Mouse (Mus musculus) kidney, adult 2 months (tissue): Measurements from ENCODE around the gene Spcs2.

Source experiments
- CTCF ChIP-seq: fragments of 200-500 bp; conservative IDR thresholded peaks from 2 replicates; pipeline ENCODE4 v1.5.1; 2011; ENCODE audit warnings: low read depth, mild to moderate bottlenecking, control low read depth, low read length, moderate library complexity, mixed read lengths; ENCODE audit not compliant: insufficient read depth, insufficient read length
- POLR2A ChIP-seq: fragments of 200-500 bp; IDR thresholded peaks from one replicate; pipeline ENCODE4 v1.6.1; 2011; ENCODE audit warnings: low read depth, low read length, control low read depth

DNA sequence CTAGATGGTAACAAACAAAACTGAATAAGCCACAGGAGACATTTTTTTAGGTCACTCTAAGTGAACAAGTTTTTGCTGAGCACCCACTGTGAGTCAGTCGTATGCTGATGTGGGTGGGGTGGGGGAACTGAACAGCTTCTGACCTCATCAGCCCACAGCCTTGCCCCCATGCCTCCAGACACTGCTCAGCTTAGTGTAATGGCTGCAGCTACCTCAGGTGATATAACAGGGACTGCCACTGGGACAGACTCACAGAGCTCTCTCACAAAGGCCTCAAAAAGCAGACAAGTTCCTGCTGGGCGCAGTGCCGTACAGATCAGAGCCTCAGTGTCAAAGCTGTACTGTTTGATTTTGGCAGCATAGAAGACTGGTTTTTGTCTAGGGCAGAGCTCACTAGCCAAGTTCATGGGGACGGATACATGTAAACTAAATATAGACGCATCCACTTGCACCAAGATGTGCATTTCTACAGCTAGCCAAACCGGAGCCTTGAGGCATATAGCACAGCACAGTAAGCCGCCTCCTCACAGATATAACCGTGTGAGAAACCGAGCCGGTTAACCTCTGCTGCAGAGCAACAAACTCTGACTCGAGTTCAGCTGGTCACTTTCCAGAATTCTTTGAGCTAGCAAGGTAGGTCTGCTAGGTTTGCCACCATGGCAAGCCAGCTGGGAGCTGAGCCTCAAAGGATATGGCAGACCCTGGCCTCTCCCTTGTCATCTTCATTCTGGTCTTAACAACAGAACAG lies 39.8 kb upstream of the Spcs2 start:
- TF ChIP-seq CTCF = no peak
- no peak for TF ChIP-seq POLR2A
